Comparison of ENCODE assay signal across 9 mouse cellular contexts in genomic region chr4:104369091-104369490, GRCm38 (mm10).
DNase-seq lines count a peak whose midpoint lies in the region; ATAC-seq and TF ChIP-seq lines count a peak whose summit lies in the region.
"Had no signal": no experiment of that assay in that cellular context is flagged by ENCODE, and none has a peak within 500 bp of the region (broad histone marks: within the 10 kb centered on the region; RNA-seq: fewer than 3 reads in every experiment).

No protein-coding gene starts in this region.

- ATAC-seq in lung, embryonic 16.5 days (ENCODE audit: low read depth), result no peak
- ATAC-seq in limb, embryonic 13.5 days (ENCODE audit: low FRiP score, low read depth), result no peak
- ATAC-seq in stomach, embryonic 16.5 days (ENCODE audit: insufficient read depth, low FRiP score), result no peak

- no peaks in the 10 kb centered on the region for H3K9me3 ChIP-seq in lung, embryonic 16.5 days (ENCODE audit: control insufficient read depth, low read length)
- H3K9me3 ChIP-seq in limb, embryonic 13.5 days, result 0 out of 2 replicates have a peak, but pooled peaks cover 2% of the 10 kb centered on the region
- H3K9me3 ChIP-seq in stomach, embryonic 16.5 days (replicated peaks; ENCODE audit: control insufficient read depth, low read length), result no peaks in the 10 kb centered on the region

- 12% methylated on average over 7 of the region's 7 CpGs for WGBS in cerebellum, adult 2 months
- WGBS in lung, embryonic 16.5 days, result 12% methylated on average over 7 of the region's 7 CpGs
- 9% methylated on average over 7 of the region's 7 CpGs for WGBS in limb, embryonic 13.5 days
- 17% methylated on average over 7 of the region's 7 CpGs for WGBS in stomach, embryonic 16.5 days

- no peak for TF ChIP-seq CTCF in cerebellum, adult 2 months (IDR thresholded peaks at IDR 0.05; ENCODE audit: borderline replicate concordance, insufficient read depth, low read depth, low read length)

- H3K27me3 ChIP-seq in cerebellum, adult 2 months (ENCODE audit: control insufficient read depth, insufficient read depth, low read length), result no peaks in the 10 kb centered on the region
- peaks cover 57% of the 10 kb centered on the region for H3K27me3 ChIP-seq in lung, embryonic 16.5 days (ENCODE audit: control insufficient read depth, insufficient read depth, low read depth, low read length)
- H3K27me3 ChIP-seq in limb, embryonic 13.5 days, result peaks cover 62% of the 10 kb centered on the region
- H3K27me3 ChIP-seq in stomach, embryonic 16.5 days (ENCODE audit: control insufficient read depth, insufficient read depth, low read length), result peaks cover 51% of the 10 kb centered on the region

- no peaks in the 10 kb centered on the region for H3K36me3 ChIP-seq in lung, embryonic 16.5 days (ENCODE audit: control insufficient read depth, insufficient read depth, low read length)
- 0 out of 2 replicates have a peak, but pooled peaks cover 1% of the 10 kb centered on the region for H3K36me3 ChIP-seq in limb, embryonic 13.5 days
- H3K36me3 ChIP-seq in stomach, embryonic 16.5 days (ENCODE audit: control insufficient read depth, insufficient read depth, low read length), result no peaks in the 10 kb centered on the region

- peak overlapping the region; percentile 68 for H3K4me2 ChIP-seq in lung, embryonic 16.5 days (ENCODE audit: low read depth, low read length)
- peak overlapping the region; percentile 94 for H3K4me2 ChIP-seq in limb, embryonic 13.5 days (replicated peaks)
- H3K4me2 ChIP-seq in stomach, embryonic 16.5 days (ENCODE audit: low read depth, low read length), result peak overlapping the region; percentile 73

- H3K27ac ChIP-seq in cerebellum, adult 2 months (ENCODE audit: insufficient read depth, low read length), result no peak overlapping the region
- no peak overlapping the region for H3K27ac ChIP-seq in lung, embryonic 16.5 days (ENCODE audit: low read length)
- no peak overlapping the region for H3K27ac ChIP-seq in limb, embryonic 13.5 days
- no peak overlapping the region for H3K27ac ChIP-seq in stomach, embryonic 16.5 days (ENCODE audit: low read length)

- H3K4me1 ChIP-seq in cerebellum, adult 2 months (ENCODE audit: control insufficient read depth, insufficient read depth, low read length), result peaks cover 11% of the 10 kb centered on the region; the same call in 1 of the 2 replicates
- peaks cover 12% of the 10 kb centered on the region for H3K4me1 ChIP-seq in lung, embryonic 16.5 days (replicated peaks; ENCODE audit: control insufficient read depth, insufficient read depth, low read length)
- H3K4me1 ChIP-seq in limb, embryonic 13.5 days, result peaks cover 28% of the 10 kb centered on the region
- H3K4me1 ChIP-seq in stomach, embryonic 16.5 days (ENCODE audit: control insufficient read depth, insufficient read depth, low read length), result peaks cover 14% of the 10 kb centered on the region

- peak overlapping the region; percentile 86 for H3K4me3 ChIP-seq in cerebellum, adult 2 months (replicated peaks; ENCODE audit: insufficient read depth, low read depth, low read length)
- peak overlapping the region; percentile 51 for H3K4me3 ChIP-seq in lung, embryonic 16.5 days (ENCODE audit: low read length)
- H3K4me3 ChIP-seq in limb, embryonic 13.5 days, result peak overlapping the region; percentile 71
- H3K4me3 ChIP-seq in stomach, embryonic 16.5 days (replicated peaks; ENCODE audit: low read length), result peak overlapping the region; percentile 61
- H3K4me3 ChIP-seq: erythroblast, embryonic 14.5 days had no signal

- no peak for TF ChIP-seq POLR2A in cerebellum, adult 2 months (IDR thresholded peaks at IDR 0.05; ENCODE audit: borderline replicate concordance, insufficient read depth, low read length)

- H3K9ac ChIP-seq in lung, embryonic 16.5 days (ENCODE audit: low read length), result no peak overlapping the region
- H3K9ac ChIP-seq in limb, embryonic 13.5 days, result no peak overlapping the region; the same call in 1 of the 2 replicates
- H3K9ac ChIP-seq in stomach, embryonic 16.5 days (ENCODE audit: low read length), result 0 out of 2 replicates have a peak overlapping the region, but pooled peaks have one; percentile 43

- DNase-seq in cerebellum, adult 2 months, result no peak
- DNase-seq in cerebellum, postnatal 36 days, result no peak
- DNase-seq in lung, postnatal 25 days (ENCODE audit: low spot score), result no peak
- no peak for DNase-seq in right cerebral cortex, postnatal 14 days
- no peak for DNase-seq in thymus, postnatal 0 days (ENCODE audit: low spot score)
